Mouse (Mus musculus): ENCODE results near the gene Rnf166.

Gene Rnf166

GRCm38 (mm10) chr8:122475580-122476320 is at the start of gene Rnf166, which contains the start of gene Ctu2:
Gene Rnf166, minus strand, starts transcription at chr8:122476064.
Gene Ctu2, plus strand, starts transcription at chr8:122476143.
- DNase-seq (ENCODE audit: low read depth, low spot score), result peak; percentile 97

GRCm38 (mm10) chr8:122525004-122525403 is 49.1 kb upstream of the Rnf166 start:
- no peak for DNase-seq (ENCODE audit: low read depth, low spot score)

GRCm38 (mm10) chr8:122524506-122524905 is 48.6 kb upstream of the Rnf166 start:
- no peak for DNase-seq (ENCODE audit: low read depth, low spot score)

GRCm38 (mm10) chr8:122523652-122524360 is 47.9 kb upstream of the Rnf166 start:
- DNase-seq (ENCODE audit: low read depth, low spot score), result no peak

GRCm38 (mm10) chr8:122522796-122523651 is 47.2 kb upstream of the Rnf166 start:
- DNase-seq (ENCODE audit: low read depth, low spot score), result no peak

- DNase-seq (ENCODE audit: low read depth, low spot score), result no peak
Observed at GRCm38 (mm10) chr8:122520611-122521010, 44.7 kb upstream of the Rnf166 start.

- no peak for DNase-seq (ENCODE audit: low read depth, low spot score)
Observed at GRCm38 (mm10) chr8:122517541-122518190, 41.8 kb upstream of the Rnf166 start.

- no peak for DNase-seq (ENCODE audit: low read depth, low spot score)
Observed at GRCm38 (mm10) chr8:122515699-122516098, 39.8 kb upstream of the Rnf166 start.

- DNase-seq (ENCODE audit: low read depth, low spot score), result no peak
Observed at GRCm38 (mm10) chr8:122512392-122512791, 36.5 kb upstream of the Rnf166 start.

- no peak for DNase-seq (ENCODE audit: low read depth, low spot score)
Observed at GRCm38 (mm10) chr8:122511552-122511951, 35.7 kb upstream of the Rnf166 start.

- peak; percentile 90 for DNase-seq (ENCODE audit: low read depth, low spot score)
Observed at GRCm38 (mm10) chr8:122500856-122501255, 25.0 kb upstream of the Rnf166 start.

- DNase-seq (ENCODE audit: low read depth, low spot score), result peak; percentile 53
Observed at GRCm38 (mm10) chr8:122497912-122498311, 22.0 kb upstream of the Rnf166 start.

- DNase-seq (ENCODE audit: low read depth, low spot score), result no peak
Observed at GRCm38 (mm10) chr8:122497016-122497734, 21.3 kb upstream of the Rnf166 start.

- no peak for DNase-seq (ENCODE audit: low read depth, low spot score)
Observed at GRCm38 (mm10) chr8:122488387-122488786, 12.5 kb upstream of the Rnf166 start.

- DNase-seq (ENCODE audit: low read depth, low spot score), result no peak
Observed at GRCm38 (mm10) chr8:122484831-122485230, 9.0 kb upstream of the Rnf166 start.

- peak; percentile 39 for DNase-seq (ENCODE audit: low read depth, low spot score)
Observed at GRCm38 (mm10) chr8:122483877-122484276, 8.0 kb upstream of the Rnf166 start.

- no peak for DNase-seq (ENCODE audit: low read depth, low spot score)
Observed at GRCm38 (mm10) chr8:122482448-122482847, 6.6 kb upstream of the Rnf166 start.

GRCm38 (mm10) chr8:122474951-122475560 is 808 bp downstream of the Rnf166 start:
- peak; percentile 50 for DNase-seq (ENCODE audit: low read depth, low spot score)

- DNase-seq (ENCODE audit: low read depth, low spot score), result peak; percentile 55
Observed at GRCm38 (mm10) chr8:122473911-122474421, 1.9 kb downstream of the Rnf166 start.

- no peak for DNase-seq (ENCODE audit: low read depth, low spot score)
Observed at GRCm38 (mm10) chr8:122470691-122471090, 5.2 kb downstream of the Rnf166 start.

Data from CD4-positive, CD25-positive, alpha-beta regulatory T cell, adult 2 months (primary cell).